Mouse (Mus musculus): ENCODE measurements at regions not wholly inside any gene's neighbourhood (a gene's known extent, or its start where the extent isn't known, plus 50 kb on each side); places are given as distances from the start of the nearest gene placed in this dataset.

DNA sequence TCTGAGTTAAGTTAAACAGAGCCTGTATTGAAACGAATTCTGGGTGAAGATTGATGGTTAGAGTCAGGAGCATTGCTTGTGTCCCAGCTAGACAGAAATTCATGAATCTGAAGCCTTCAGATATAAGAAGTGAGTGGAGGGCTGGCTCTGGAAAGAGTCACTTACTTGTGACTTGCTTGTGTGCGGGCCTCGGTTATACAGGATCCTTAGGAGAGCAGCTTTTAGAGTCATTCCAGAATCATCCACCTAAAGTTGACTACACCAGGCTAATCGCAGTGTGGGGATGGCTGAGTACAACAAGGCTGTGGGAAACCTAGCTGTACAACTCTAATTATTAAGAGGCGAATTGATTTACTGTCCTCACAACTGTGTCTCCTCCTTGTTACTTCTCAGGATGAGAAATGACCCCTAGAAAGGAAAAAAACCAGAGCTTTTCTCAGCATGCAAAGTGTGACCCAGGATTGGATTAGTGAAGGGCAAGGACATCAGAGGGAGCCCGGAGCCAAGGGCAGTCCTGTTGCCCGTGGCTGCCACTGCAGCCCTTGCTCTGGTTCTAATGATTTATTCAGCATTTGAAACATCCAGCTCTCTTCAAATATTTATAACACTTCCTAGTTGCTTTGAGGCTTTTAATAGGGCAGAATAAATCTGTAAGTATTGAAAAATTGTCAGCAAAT, 179.0 kb upstream of the Tgfbr2 start:
- Histone ChIP-seq H3K27me3 (no peaks in the 10 kb centered on the region), H3K9ac (no peak overlapping the region), H3K27ac (peak overlapping the region; percentile 55; the same call in 1 of the 2 replicates), H3K4me2 (no peak overlapping the region), H3K9me3 (0 out of 2 replicates have a peak, but pooled peaks cover 3% of the 10 kb centered on the region), H3K36me3 (no peaks in the 10 kb centered on the region), H3K4me3 (no peak overlapping the region), H3K4me1 (replicated peaks) (peaks cover 15% of the 10 kb centered on the region; the same call in 1 of the 2 replicates)
- WGBS = 77% methylated on average over 7 of the region's 7 CpGs
- ATAC-seq (ENCODE audit: low FRiP score) = no peak

DNA sequence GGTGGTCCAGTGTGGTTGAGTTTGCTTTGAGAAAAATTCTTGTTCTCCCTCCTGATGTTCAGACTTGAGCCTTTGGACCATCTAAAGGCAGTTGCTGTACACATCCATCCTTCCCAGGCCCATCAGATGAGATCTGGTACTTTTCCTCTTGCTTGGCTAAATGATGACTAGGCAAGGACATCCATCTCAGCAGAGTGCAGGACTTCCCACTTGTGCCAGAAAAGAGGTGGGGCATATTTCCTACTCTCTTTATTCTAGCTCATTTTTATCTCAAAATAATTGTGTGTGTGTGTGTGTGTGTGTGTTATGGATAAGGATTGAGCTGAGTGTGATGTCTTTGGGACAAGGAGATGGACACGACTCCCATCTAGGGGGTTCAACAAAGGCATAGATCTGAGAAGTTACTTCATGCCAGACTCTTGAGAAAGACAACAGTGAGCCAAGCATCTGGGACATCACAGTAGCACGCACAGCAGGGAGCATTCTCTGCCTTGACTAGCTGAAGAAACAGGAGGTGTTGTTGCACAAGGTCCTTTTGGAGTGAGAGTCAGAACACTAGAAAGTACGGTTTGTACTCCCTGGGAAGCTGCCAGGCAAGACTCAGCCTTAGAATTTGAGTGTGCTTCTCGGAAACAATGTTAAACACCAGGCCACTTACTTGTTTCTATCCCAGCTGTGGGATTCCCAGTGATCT, 177.8 kb upstream of the Tgfbr2 start:
- Histone ChIP-seq H3K4me3 (no peak overlapping the region), H3K4me1 (replicated peaks) (peaks cover 15% of the 10 kb centered on the region; the same call in 1 of the 2 replicates), H3K36me3 (no peaks in the 10 kb centered on the region), H3K9me3 (0 out of 2 replicates have a peak, but pooled peaks cover 3% of the 10 kb centered on the region), H3K9ac (no peak overlapping the region), H3K4me2 (no peak overlapping the region), H3K27me3 (no peaks in the 10 kb centered on the region), H3K27ac (no peak overlapping the region)
- ATAC-seq (ENCODE audit: low FRiP score) = no peak
- WGBS = 80% methylated on average over 4 of the region's 4 CpGs

DNA sequence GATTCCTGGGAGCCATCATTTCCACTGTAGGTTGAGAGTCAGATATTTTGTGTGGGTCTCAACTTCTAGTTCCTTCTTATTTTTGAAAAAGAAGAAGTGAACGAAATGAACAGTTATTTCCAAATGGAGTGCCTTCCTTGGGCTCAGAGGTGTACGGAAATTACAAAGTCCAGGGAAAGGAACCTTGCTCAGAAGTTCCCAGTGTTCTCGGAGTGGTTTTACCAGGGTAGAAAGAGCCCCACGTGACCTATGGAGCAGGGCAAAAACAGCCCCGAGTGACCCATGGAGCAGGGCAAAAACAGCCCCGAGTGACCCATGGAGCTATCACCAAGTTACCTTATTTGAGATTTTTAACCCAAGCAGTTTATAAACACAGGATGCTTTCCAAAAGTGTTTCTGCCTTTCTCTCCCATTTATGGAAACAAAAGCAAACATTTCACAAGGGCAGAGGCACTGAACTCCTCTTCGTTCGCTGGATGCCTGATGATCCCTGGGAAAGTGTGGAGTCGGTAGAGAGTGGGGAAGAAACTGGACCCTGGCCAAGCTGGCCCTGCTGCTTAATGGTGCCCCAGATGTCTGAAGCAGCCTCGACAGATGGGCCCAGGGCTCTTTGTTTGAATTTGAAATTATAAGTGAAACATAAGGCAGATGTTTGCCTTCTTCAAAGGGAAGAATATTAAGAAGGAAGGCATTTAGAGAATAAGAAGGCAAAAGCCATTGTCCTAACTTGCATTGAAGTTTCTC, 175.8 kb upstream of the Tgfbr2 start:
- ATAC-seq (ENCODE audit: low FRiP score) = no peak
- 67% methylated on average over 10 of the region's 10 CpGs for WGBS
- H3K4me3 ChIP-seq = no peak overlapping the region

DNA sequence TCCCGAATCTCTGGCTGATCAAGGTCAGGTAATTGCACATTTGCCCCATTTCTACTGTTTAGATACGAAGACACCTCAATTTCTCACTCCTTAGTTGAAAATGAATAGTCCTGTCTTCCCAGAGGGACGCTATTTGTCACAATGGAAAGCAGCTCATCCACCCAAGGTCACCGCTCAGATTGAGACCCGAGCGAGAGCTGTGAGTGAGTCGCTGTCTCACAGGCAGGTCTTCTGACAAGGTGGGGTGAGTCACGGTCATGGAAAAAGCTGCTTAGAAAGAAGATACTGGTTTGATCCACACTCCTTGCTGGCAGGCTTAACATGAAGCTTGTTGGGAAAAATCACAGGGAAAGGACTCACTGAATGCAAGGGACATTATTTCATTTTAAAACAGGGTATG, 171.9 kb upstream of the Tgfbr2 start:
- Histone ChIP-seq H3K4me2 (no peak overlapping the region), H3K4me3 (no peak overlapping the region), H3K4me1 (replicated peaks) (peaks cover 9% of the 10 kb centered on the region; the same call in 1 of the 2 replicates), H3K36me3 (no peaks in the 10 kb centered on the region), H3K9ac (no peak overlapping the region), H3K9me3 (no peaks in the 10 kb centered on the region), H3K27ac (no peak overlapping the region), H3K27me3 (no peaks in the 10 kb centered on the region)
- no peak for ATAC-seq (ENCODE audit: low FRiP score)
- 88% methylated on average over 8 of the region's 8 CpGs for WGBS

More for the DNA sequence above, 175.8 kb upstream of the Tgfbr2 start:
- Histone ChIP-seq H3K9me3 (0 out of 2 replicates have a peak, but pooled peaks cover under 1% of the 10 kb centered on the region), H3K9ac (no peak overlapping the region), H3K4me2 (no peak overlapping the region), H3K36me3 (no peaks in the 10 kb centered on the region), H3K27ac (peak overlapping the region; percentile 69), H3K4me1 (replicated peaks) (peaks cover 15% of the 10 kb centered on the region; the same call in 1 of the 2 replicates), H3K27me3 (no peaks in the 10 kb centered on the region)

DNA sequence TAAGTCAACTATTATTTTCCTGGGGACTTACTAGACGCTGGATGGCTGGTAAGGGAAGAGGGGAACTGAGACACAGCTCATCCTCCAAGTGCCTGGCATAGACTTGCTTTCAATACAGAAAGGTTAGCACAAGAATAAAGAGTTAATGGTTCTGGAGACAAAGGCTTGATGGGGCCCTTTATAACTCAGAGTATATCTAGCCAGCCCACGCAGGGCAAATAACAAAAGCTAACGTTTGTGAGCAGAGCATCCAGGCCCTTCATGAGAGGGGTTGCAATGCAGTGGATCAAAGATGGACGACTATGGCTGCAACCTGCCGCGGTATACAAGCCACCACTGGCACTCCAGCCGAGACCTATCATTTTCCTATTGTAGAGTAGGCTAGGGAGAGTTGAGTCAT, 171.3 kb upstream of the Tgfbr2 start:
- no peaks in the 10 kb centered on the region for H3K9me3 ChIP-seq
- no peaks in the 10 kb centered on the region for H3K36me3 ChIP-seq
- peaks cover 6% of the 10 kb centered on the region; the same call in 1 of the 2 replicates for H3K4me1 ChIP-seq (replicated peaks)
- no peak overlapping the region for H3K4me3 ChIP-seq
- ATAC-seq (ENCODE audit: low FRiP score) = no peak
- H3K27me3 ChIP-seq = no peaks in the 10 kb centered on the region
- H3K27ac ChIP-seq = no peak overlapping the region
- no peak overlapping the region for H3K4me2 ChIP-seq
- 71% methylated on average over 7 of the region's 7 CpGs for WGBS
- no peak overlapping the region for H3K9ac ChIP-seq

DNA sequence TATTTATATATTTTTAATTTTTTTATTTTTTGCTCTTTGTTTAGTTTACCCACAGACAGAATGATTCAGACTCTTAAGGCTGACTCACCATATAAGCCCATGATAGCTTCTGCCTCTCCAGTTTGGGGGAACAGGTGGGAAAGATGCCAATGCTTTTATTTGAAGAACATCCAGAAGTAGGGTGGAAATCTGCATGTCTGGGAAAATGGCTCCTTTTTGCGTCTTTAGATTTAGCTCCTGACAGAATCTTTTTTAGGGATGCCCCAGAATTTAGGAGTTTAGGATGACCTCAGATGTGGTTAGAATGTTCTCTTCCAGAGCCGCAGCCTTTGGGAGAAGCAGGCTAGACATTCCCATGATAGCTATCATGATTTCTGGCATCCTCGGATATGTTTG, 167.9 kb upstream of the Tgfbr2 start:
- no peaks in the 10 kb centered on the region for H3K9me3 ChIP-seq
- H3K27me3 ChIP-seq = no peaks in the 10 kb centered on the region
- H3K36me3 ChIP-seq = no peaks in the 10 kb centered on the region
- 94% methylated on average over 3 of the region's 3 CpGs for WGBS
- no peak overlapping the region for H3K4me2 ChIP-seq
- no peak overlapping the region for H3K4me3 ChIP-seq
- no peak overlapping the region for H3K27ac ChIP-seq
- no peak overlapping the region for H3K9ac ChIP-seq
- ATAC-seq (ENCODE audit: low FRiP score) = no peak
- H3K4me1 ChIP-seq (replicated peaks) = no peaks in the 10 kb centered on the region

DNA sequence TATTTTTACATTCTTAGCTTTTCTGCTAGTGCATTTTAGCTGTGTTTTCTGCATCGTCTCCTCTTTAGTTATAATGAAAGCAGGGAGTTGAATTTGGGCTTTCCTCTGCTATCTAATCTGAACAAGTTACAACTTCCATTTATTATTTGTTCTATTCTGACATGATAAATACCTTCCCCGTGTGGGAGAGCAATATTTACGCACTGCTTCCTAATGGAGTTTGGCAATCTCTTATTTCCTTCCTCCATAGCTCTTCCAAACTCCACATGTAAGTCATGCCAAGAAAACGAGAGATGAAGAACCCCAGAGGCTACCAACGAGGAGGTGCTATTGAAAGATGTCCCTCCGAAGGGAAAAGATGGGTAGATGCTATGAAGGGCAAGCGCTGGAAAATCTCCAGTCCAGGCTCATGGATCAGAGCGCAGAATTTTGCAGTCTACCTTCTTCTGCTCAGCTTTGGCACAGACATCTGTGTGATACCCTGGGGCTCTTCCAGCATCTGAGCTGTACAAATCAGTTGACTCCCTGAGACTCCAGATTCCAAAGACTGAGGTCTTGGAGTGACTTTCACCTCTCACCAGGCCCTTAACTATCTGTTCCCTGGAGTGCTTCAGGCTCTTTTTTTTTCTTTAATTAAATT, 167.4 kb upstream of the Tgfbr2 start:
- no peak for ATAC-seq (ENCODE audit: low FRiP score)
- H3K27ac ChIP-seq = no peak overlapping the region

DNA sequence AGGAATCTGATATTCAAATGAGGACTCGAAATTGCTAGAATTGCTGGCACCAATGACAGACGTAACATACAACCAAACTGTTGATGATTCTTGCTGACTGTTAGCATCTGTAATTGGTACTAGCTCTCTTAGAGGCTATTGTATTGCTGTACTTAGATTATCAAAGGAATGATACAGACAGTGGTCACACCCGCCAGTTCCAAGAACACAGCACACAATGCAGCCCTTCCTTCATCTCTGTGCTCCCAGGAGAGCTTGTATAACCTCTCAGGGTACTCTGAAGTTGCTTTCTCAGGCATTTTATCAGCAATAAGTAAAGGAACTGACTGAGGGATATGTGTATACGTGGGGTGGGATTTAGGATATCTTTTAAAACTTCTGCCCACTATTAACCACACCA, 166.8 kb upstream of the Tgfbr2 start:
- H3K9ac ChIP-seq = no peak overlapping the region
- no peaks in the 10 kb centered on the region for H3K9me3 ChIP-seq
- 83% methylated on average over 4 of the region's 4 CpGs for WGBS
- H3K4me2 ChIP-seq = no peak overlapping the region
- H3K36me3 ChIP-seq = no peaks in the 10 kb centered on the region
- H3K27ac ChIP-seq = no peak overlapping the region
- H3K27me3 ChIP-seq = no peaks in the 10 kb centered on the region
- no peak overlapping the region for H3K4me3 ChIP-seq
- ATAC-seq (ENCODE audit: low FRiP score) = no peak
- H3K4me1 ChIP-seq (replicated peaks) = no peaks in the 10 kb centered on the region

More for the DNA sequence above, 167.4 kb upstream of the Tgfbr2 start:
- no peaks in the 10 kb centered on the region for H3K4me1 ChIP-seq (replicated peaks)
- WGBS = 83% methylated on average over 8 of the region's 8 CpGs
- no peaks in the 10 kb centered on the region for H3K27me3 ChIP-seq
- no peaks in the 10 kb centered on the region for H3K9me3 ChIP-seq
- no peaks in the 10 kb centered on the region for H3K36me3 ChIP-seq
- no peak overlapping the region for H3K4me3 ChIP-seq
- H3K4me2 ChIP-seq = no peak overlapping the region
- H3K9ac ChIP-seq = no peak overlapping the region

DNA sequence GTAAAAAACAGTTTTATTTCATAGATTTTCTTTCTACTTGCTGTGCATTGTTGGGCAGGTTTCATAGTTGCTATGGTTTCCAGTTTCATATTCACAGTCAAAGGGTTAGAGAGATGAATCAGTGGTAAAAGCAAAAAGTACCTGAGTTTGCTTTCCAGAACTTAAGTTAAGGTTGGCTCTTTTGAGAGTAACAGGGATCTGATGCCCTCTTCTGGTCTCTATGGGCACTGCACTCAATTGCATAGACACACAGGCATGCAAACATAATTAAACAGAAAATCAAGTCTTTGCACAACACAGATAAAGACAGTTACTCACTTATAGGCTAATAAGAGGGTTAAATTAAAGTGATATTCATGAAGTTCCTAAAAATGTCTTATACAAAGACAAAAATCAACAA, 165.8 kb upstream of the Tgfbr2 start:
- H3K4me3 ChIP-seq = no peak overlapping the region
- no peak for ATAC-seq (ENCODE audit: low FRiP score)

DNA sequence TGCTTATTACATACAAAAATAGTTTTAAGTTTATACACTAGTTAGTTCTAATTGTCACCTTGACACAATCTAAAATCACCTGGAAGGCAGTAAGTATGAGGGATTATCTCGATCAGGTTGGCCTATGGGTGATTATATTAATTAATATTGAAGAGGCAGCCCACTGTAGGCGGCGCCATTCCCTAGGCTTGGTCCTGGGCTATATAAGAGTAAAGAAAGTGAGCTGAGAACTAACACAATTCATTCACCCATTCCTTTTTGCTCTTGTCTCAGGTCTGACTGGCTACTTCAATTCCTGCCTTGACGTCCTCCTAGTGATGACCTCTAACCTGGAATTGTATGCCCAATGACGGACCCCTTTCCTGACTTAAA, 163.6 kb upstream of the Tgfbr2 start:
- no peaks in the 10 kb centered on the region for H3K36me3 ChIP-seq
- no peak overlapping the region for H3K27ac ChIP-seq
- H3K9me3 ChIP-seq = no peaks in the 10 kb centered on the region
- no peak overlapping the region for H3K4me2 ChIP-seq
- no peaks in the 10 kb centered on the region; the same call in 1 of the 2 replicates for H3K4me1 ChIP-seq (replicated peaks)
- 97% methylated on average over 5 of the region's 5 CpGs for WGBS
- no peak overlapping the region for H3K9ac ChIP-seq
- ATAC-seq (ENCODE audit: low FRiP score) = no peak
- H3K4me3 ChIP-seq = no peak overlapping the region
- no peaks in the 10 kb centered on the region for H3K27me3 ChIP-seq

More for the DNA sequence above, 165.8 kb upstream of the Tgfbr2 start:
- Histone ChIP-seq H3K4me2 (no peak overlapping the region), H3K27ac (no peak overlapping the region), H3K4me1 (replicated peaks) (no peaks in the 10 kb centered on the region), H3K9ac (no peak overlapping the region), H3K9me3 (no peaks in the 10 kb centered on the region), H3K27me3 (no peaks in the 10 kb centered on the region), H3K36me3 (no peaks in the 10 kb centered on the region)

DNA sequence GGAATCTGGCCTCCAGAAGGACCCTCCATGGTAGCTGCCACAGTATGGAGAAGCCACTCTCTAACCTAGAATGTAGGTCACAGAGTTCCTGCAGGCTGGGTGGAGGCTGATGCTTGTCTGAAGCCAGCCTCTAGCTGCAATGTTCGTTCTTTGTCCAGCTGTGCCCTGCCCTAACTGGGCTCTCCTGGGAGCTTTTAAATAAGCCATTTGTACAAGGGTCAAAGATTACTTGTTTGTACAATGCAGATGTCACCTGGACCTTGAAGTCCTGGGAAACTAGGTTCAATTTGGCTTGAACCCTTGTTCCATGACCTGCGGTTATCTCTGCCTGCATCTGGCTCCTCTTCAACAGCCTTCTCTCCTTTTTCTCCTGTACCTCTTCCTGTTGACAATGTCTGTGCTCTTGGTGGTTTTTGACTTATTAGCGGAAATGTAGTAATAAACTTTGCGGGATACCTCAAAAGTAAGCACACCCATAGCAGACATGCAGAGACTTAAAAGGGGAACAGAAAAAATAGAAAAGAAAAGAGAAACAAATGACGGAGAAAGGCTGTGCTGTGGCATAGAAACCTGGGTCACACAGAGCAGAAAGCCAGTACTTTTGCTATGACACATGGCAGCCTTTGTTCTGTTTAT, 163.1 kb upstream of the Tgfbr2 start:
- WGBS = 84% methylated on average over 5 of the region's 5 CpGs
- no peaks in the 10 kb centered on the region for H3K9me3 ChIP-seq
- ATAC-seq (ENCODE audit: low FRiP score) = no peak
- H3K27me3 ChIP-seq = no peaks in the 10 kb centered on the region
- H3K9ac ChIP-seq = no peak overlapping the region
- no peaks in the 10 kb centered on the region for H3K36me3 ChIP-seq
- no peak overlapping the region for H3K4me3 ChIP-seq
- no peak overlapping the region for H3K27ac ChIP-seq
- H3K4me2 ChIP-seq = no peak overlapping the region
- no peaks in the 10 kb centered on the region; the same call in 1 of the 2 replicates for H3K4me1 ChIP-seq (replicated peaks)

Data from hindbrain, embryonic 13.5 days (tissue).